Mouse (Mus musculus): Measurements from ENCODE around the gene Tmem150c.

Tmem150c gene

GRCm38 (mm10) chr5:100091602-100092001, 68.0 kb downstream of the Tmem150c start:
- peak; percentile 23 to 39 for DNase-seq

DNA sequence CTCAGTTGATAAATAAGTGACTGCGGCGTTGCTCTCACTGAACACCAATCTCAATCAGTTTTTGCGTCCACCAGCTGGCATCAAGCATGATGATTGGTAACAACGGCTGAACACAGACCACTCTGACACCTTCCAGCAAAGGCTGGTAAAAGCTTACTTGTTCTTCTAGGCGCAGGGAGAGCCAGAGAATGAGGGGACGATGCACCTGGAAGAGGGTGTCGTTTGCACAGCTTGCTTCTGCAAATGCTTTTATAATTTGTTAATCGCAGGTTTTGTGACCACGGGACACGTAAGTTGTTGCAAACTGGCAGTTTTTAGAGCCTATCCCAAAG, 68.4 kb downstream of the Tmem150c start:
- no peak for DNase-seq

DNA sequence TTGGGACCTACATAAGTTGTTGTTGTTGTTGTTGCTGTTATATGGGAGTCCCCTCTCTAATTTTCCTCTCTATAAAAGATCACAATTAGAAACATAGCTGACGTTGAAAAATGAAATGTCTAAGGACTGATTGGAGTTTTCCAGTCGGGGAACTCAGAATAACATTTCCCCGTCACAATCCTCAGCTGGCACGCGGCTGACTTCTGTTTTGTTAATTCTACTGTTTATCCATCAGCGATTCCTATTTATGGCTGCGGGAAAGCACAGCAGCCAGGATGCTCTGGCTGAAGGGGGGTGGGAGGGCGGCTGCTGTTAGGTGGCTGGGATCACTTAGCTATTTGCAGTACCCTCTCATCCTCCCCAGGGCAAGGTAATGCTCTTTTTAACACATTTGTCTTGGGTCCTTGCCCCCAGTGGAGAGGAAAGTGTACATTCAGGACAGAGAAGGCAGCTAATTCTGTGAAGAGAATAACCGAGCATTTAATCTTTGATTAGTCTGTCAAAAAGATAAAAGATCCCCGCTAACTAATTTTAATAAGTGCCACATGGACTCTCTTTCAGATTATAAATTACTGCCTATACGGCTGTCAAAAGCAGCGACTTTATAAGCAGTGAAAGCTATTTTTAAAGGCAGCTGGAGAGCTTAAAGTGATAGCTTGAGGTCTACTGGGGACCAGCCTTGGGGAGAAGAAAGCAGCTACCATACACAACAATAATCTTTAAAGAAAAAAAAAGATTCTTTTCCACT, 68.9 kb downstream of the Tmem150c start:
- DNase-seq: no peak

GRCm38 (mm10) chr5:100085097-100085496, 74.5 kb downstream of the Tmem150c start:
- peak; percentile 15 to 18 for DNase-seq

DNA sequence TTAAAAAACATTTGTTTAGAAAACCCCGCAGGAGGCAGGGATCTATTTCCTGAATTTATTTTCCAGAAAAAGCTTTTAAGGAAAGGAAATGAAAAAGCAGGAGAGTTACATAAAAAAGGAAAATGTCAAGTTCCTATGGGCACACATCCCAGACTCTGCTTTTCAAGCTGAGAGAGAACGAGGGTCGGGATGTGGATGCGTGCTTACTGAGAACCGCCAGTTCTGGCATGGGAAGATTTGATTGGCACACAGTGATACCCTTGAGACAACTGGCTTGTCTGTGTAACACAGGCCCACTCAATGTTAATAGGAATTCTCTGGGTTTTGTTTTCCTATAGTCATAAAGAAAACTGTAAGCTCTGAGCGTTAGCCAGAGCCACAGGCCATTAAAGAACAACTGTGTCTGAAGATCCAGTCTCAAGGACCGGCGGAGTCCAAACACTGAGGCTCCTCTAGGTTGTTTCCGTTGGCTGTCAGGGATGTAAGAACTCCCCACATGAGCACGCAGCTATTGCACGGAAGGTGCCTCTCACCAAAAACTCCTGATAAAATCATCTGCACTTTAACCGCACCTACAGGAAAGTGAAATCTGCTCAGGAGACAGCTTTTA, 75.5 kb downstream of the Tmem150c start:
- DNase-seq: no peak

GRCm38 (mm10) chr5:100082006-100082405, 77.6 kb downstream of the Tmem150c start:
- no peak for DNase-seq

- no peak for DNase-seq
These were observed 79.7 kb downstream of the Tmem150c start for GRCm38 (mm10) chr5:100079931-100080275.

DNA sequence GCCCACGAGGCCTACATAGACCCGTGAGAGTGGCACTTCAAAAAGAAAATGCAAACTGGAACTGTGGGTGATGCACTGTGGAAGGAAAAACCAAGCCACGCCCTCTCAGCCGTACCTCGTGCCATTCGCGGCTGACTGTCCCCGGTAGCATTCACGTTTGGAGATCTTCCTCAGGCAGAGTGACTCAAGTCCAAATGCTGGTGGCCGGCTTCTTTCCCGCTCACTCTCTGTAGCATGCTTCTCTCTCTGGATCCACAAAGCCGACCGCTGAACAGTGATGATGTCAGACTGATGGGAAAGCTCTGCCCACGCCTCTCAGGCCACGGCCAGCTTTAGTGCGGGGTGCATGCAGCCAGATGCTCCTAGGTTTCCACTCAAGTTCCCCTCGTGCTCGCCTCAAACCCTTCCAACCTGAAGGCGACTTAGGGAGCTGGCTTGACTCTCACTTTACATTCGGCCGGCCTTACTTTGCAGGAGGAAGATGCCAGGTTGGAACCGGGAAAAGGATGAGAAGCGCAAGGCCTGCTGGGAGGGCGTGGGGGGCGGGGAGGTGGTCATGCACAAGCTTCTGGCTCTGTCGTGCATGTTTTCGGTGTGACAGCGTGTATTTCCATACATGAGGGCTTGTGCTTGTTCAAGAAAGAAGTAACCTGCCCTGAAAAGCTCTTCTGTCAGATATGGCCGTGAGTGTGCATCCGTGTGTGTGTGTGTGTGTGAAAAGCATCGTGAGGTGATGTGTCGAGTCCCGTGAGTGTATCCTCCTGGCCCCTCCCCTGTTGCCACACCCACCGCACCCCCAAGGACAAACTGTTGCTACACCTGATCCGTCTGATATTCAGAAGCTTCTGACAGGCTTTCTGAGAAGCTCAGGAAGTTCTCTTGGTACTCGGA, 80.3 kb downstream of the Tmem150c start:
- DNase-seq: peak; percentile 24 to 29

GRCm38 (mm10) chr5:100074571-100074970, 85.0 kb downstream of the Tmem150c start:
- DNase-seq: peak; percentile 31 to 53

DNA sequence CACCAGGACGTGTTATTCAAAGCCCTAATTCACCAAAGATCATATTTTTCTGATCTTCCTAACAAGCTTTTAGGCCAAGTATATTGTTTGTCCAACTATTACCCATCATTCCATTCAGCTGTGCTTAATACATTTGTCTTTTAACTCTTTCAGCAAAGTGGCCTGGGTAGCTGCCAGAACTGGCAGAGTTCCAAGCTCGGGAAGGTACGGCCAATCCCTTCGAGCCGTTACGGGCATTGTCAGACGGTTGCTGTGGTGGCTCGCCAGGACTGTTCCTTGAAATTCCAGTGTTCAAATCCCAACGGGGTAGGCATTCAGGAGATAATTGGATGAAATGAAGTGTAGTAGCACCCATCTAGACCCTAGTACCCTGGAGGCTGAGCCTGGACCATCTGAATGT, 87.1 kb downstream of the Tmem150c start:
- no peak for DNase-seq

- DNase-seq: no peak
These were observed 88.1 kb downstream of the Tmem150c start for GRCm38 (mm10) chr5:100071541-100071940.

DNA sequence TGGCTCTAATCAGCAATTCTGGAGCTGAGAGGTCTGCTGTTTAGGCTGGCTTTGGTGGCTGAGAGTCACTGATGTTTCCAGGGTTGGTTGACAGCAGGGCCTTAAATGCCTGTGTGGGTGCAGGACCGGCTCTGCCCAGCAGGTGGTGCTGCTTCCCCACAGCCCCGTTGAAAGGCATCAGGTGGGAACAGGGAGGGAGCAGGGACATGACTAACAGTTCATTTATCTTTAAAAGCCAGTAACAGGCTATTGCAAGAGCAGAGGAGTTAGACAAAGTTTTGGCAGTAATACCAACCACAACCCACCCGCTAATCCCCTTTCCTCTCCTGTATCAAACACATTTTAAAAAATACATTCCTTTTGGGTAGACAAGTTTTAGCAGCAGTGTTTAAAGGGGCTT, 89.4 kb downstream of the Tmem150c start:
- DNase-seq: peak; percentile 85 to 90

GRCm38 (mm10) chr5:100069526-100069925, 90.1 kb downstream of the Tmem150c start:
- DNase-seq: no peak

- no peak for DNase-seq
These were observed 92.0 kb downstream of the Tmem150c start for GRCm38 (mm10) chr5:100067579-100067978.

- no peak for DNase-seq
These were observed 98.7 kb downstream of the Tmem150c start for GRCm38 (mm10) chr5:100060876-100061275.

GRCm38 (mm10) chr5:100059326-100059725, 100.3 kb downstream of the Tmem150c start:
- DNase-seq: no peak

DNA sequence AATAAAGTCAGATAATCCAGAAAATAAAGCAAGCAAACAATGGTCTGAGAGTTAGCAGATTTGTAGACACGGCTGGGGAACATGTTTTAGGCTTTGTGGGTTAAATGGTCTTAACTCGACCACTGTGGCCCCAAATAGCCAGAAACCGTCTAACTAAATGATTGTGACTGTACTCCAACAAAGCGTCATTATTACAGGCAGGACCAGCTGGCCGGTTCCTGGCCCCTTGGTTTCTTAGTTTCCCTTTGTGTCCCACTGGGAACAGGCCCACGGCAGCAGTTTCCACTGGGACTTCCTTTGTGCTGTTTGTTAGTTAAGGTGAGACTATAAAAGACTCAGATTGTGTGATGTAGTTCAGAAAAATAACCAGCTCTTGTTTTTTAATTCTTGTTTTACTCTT, 100.9 kb downstream of the Tmem150c start:
- DNase-seq: no peak

- DNase-seq: no peak
These were observed 102.0 kb downstream of the Tmem150c start for GRCm38 (mm10) chr5:100057461-100058209.

GRCm38 (mm10) chr5:100055866-100056369, 103.7 kb downstream of the Tmem150c start:
- DNase-seq: no peak

GRCm38 (mm10) chr5:100054807-100055547, 104.6 kb downstream of the Tmem150c start:
- no peak for DNase-seq

GRCm38 (mm10) chr5:100052728-100053127, 106.9 kb downstream of the Tmem150c start:
- no peak for DNase-seq

DNA sequence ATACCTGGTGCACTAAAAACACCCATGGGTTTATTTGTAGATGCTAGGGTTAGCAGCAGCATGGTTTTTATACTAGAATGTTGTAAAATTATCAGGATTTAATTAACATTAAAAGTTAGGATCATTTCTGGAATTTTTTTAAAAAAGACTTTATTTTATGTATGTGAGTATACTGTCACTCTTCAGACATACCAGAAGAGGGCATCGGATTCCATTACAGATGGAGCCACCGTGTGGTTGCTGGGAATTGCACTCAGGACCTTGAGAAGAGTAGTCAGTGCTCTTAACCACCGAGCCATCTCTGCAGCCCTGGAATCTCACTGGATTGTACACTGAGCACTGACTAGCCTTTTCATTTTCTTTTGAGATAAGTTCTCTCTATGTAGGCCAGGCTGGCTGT, 109.7 kb downstream of the Tmem150c start:
- no peak for DNase-seq
